Mouse (Mus musculus) left cerebral cortex, postnatal 14 days (tissue): ENCODE data around the gene Gm13889. TPM values are rescaled to one million over a fixed set of nuclear protein-coding genes. Genes with fewer than 3 reads are reported as not detected.

Experiments
- DNase-seq, 2 experiments: peaks; one replicate each; pipeline ENCODE4 v3.0.0; 2021 to 2022; ENCODE audit warnings: low spot score in 2 of 2, mixed read lengths in 1 of 2
- intact Hi-C: fragments of 180-260 bp; cut with DNase I; formaldehyde crosslinking; loops from one replicate; pipeline ENCODE4 v1.15.1; 2025
- long read RNA-seq, 2 experiments: library from polyadenylated mRNA; stranded (forward); transcript quantifications; one replicate each; pipeline ENCODE4 v2.0.0; 2021
- total RNA-seq, 2 experiments: library from RNA; stranded (reverse); gene quantifications; 2 replicates each; pipeline ENCODE4 v1.2.3; 2021

Gm13889 gene
- total RNA-seq: 10 to 100 TPM; 62.3 to 73.1 TPM
- long read RNA-seq, experiment 1, transcript Gm13889-201 (1 exons, 1,386 nt): major isoform, 65 of 65 reads
- long read RNA-seq, experiment 1, partial matches to known transcripts: 0 of 65 reads
- long read RNA-seq, experiment 1, other reads (novel, unspliced or antisense): 0 of 65 reads
- long read RNA-seq, experiment 2, transcript Gm13889-201 (1 exons, 1,386 nt): major isoform, 51 of 51 reads
- long read RNA-seq, experiment 2, partial matches to known transcripts: 0 of 51 reads
- long read RNA-seq, experiment 2, other reads (novel, unspliced or antisense): 0 of 51 reads

- intact Hi-C loops: loop anchor here (1.0 to 5.0 kb wide), 3 partner anchors 29 to 85 kb away; no protein-coding TSS in a partner anchor
Observed at GRCm38 (mm10) chr2:93956908-93957784, at the start of gene Gm13889. Gene Gm13889 (minus strand): TSS chr2:93957201.

GRCm38 (mm10) chr2:94002331-94002730, 45.3 kb upstream of the Gm13889 start:
- intact Hi-C loops: loop anchor here (1.0 to 5.0 kb wide), 2 partner anchors 45 to 132 kb away; partner anchors contain the start of gene Gm13889
- peak; percentile 92 to 95 for DNase-seq

More at GRCm38 (mm10) chr2:93956908-93957784, at the start of gene Gm13889:
- DNase-seq: peak; percentile 91 to 93

GRCm38 (mm10) chr2:94001918-94002317, 44.9 kb upstream of the Gm13889 start:
- intact Hi-C loops: loop anchor here (1.0 to 5.0 kb wide), 2 partner anchors 45 to 132 kb away; partner anchors contain the start of gene Gm13889
- DNase-seq: no peak

- intact Hi-C loops: loop anchor here (5.0 kb wide), 1 partner anchor 44 kb away; the partner anchor contains the start of gene Gm13889
- DNase-seq: no peak
Observed at GRCm38 (mm10) chr2:94001411-94001810, 44.4 kb upstream of the Gm13889 start.

- intact Hi-C loops: no loop called here
- no peak for DNase-seq
Observed at GRCm38 (mm10) chr2:93996254-93996653, 39.3 kb upstream of the Gm13889 start, which contains the start of gene Gm27027. Gene Gm27027 (minus strand): TSS chr2:93996354.

GRCm38 (mm10) chr2:93992810-93993209, 35.8 kb upstream of the Gm13889 start:
- intact Hi-C loops: no loop called here
- DNase-seq: no peak

GRCm38 (mm10) chr2:93992259-93992658, 35.3 kb upstream of the Gm13889 start:
- intact Hi-C loops: no loop called here
- peak; percentile 41 to 53 for DNase-seq

GRCm38 (mm10) chr2:93991336-93991735, 34.3 kb upstream of the Gm13889 start:
- intact Hi-C loops: no loop called here
- no peak for DNase-seq

GRCm38 (mm10) chr2:93988440-93988839, 31.4 kb upstream of the Gm13889 start:
- DNase-seq: no peak
- intact Hi-C loops: no loop called here

GRCm38 (mm10) chr2:93982457-93983235, 25.6 kb upstream of the Gm13889 start:
- no peak for DNase-seq
- intact Hi-C loops: no loop called here

GRCm38 (mm10) chr2:93979249-93980120, 22.5 kb upstream of the Gm13889 start:
- intact Hi-C loops: no loop called here
- DNase-seq: no peak

GRCm38 (mm10) chr2:93976436-93977252, 19.6 kb upstream of the Gm13889 start:
- intact Hi-C loops: no loop called here

GRCm38 (mm10) chr2:93975526-93976435, 18.8 kb upstream of the Gm13889 start:
- DNase-seq: no peak
- intact Hi-C loops: no loop called here

More at GRCm38 (mm10) chr2:93976436-93977252, 19.6 kb upstream of the Gm13889 start:
- peak; percentile 51 to 57 for DNase-seq

- DNase-seq: no peak
- intact Hi-C loops: no loop called here
Observed at GRCm38 (mm10) chr2:93975041-93975440, 18.0 kb upstream of the Gm13889 start.

- peak in 1 of 2 experiments; percentile 43 for DNase-seq
- intact Hi-C loops: no loop called here
Observed at GRCm38 (mm10) chr2:93971647-93972046, 14.6 kb upstream of the Gm13889 start.

- peak; percentile 56 to 61 for DNase-seq
- intact Hi-C loops: no loop called here
Observed at GRCm38 (mm10) chr2:93964494-93965160, 7.6 kb upstream of the Gm13889 start.
